Mouse (Mus musculus) lung, adult 2 months (tissue): ENCODE measurements around the gene Dcaf12.
A peak's percentile ranks its signal among the peaks of the same experiment; 100 is the strongest.

Source experiments
- CTCF ChIP-seq: fragments of 200-500 bp; IDR thresholded peaks from 2 replicates; pipeline ENCODE4 v1.5.1; 2011; ENCODE audit warnings: mild to moderate bottlenecking, low read length, control low read depth; ENCODE audit not compliant: insufficient read depth
- POLR2A ChIP-seq: fragments of 200-500 bp; IDR thresholded peaks from 2 replicates; pipeline ENCODE4 v1.6.1; 2011; ENCODE audit warnings: low read depth, mild to moderate bottlenecking, control low read depth, low read length, borderline replicate concordance; ENCODE audit errors: extremely low read depth

DNA sequence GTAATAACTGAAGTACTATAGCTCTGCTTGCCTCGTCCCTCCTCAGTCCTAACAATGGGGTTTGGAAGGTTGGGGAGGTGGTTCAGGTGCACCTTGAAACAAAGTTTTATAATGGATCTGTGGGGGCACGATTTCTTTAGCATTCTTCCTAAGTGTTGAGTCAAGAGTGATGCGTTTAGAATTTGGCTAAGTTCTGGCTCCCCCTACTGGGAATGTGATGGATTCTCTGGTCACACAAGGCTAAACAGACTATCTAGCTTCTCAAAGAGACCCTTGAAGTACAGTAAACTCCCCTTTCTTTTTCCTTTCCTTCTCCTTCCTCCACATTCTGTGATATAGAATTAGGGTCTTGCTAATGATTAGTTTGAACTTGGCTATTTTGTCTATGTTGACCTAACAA lies 28.3 kb downstream of the Dcaf12 start:
- TF ChIP-seq POLR2A = no peak
- TF ChIP-seq CTCF = peak; percentile 38; the same call in 1 of the 2 replicates
